Mouse (Mus musculus) hindbrain, embryonic 11.5 days (tissue): ENCODE data around the gene Tomm40. TPM values are rescaled to one million over a fixed set of nuclear protein-coding genes. Genes with fewer than 3 reads are reported as not detected.
"Not testable (repeated sequence)": the region's sequence is repeated elsewhere in the genome, so short reads cannot be mapped to it uniquely, and the experiment has no call there.

Experiments used
- ATAC-seq: fragments of 200-750 bp; cut with Nextera tagmentation; 2 replicates; pipeline ENCODE4 v1.8.0; 2017; ENCODE audit warnings: mild to moderate bottlenecking, moderate TSS enrichment, moderate library complexity; ENCODE audit not compliant: low FRiP score
- DNase-seq: peaks from one replicate; pipeline ENCODE4 v3.0.0-alpha.2; 2015; ENCODE audit warnings: low spot score
- H3K27ac ChIP-seq: fragments of 300-500 bp; sonication (generic); 2 replicates; pipeline ENCODE4 v1.5.1; 2014; ENCODE audit warnings: mild to moderate bottlenecking, low read depth, low read length
- H3K27me3 ChIP-seq: fragments of 300-500 bp; sonication (generic); 2 replicates; pipeline ENCODE4 v1.6.1; 2014; ENCODE audit warnings: mild to moderate bottlenecking, low read length, moderate library complexity, mixed read lengths; ENCODE audit not compliant: control insufficient read depth, insufficient read depth
- H3K36me3 ChIP-seq: fragments of 300-500 bp; sonication (generic); 2 replicates; pipeline ENCODE4 v1.6.1; 2014; ENCODE audit warnings: mild to moderate bottlenecking, low read length, moderate library complexity, mixed read lengths; ENCODE audit not compliant: control insufficient read depth, insufficient read depth
- H3K4me1 ChIP-seq: fragments of 300-500 bp; sonication (generic); replicated peaks from 2 replicates; pipeline ENCODE4 v1.6.1; 2014; ENCODE audit warnings: low read length, mixed read lengths; ENCODE audit not compliant: control insufficient read depth, insufficient read depth
- H3K4me2 ChIP-seq: fragments of 300-500 bp; sonication (generic); replicated peaks from 2 replicates; pipeline ENCODE4 v1.6.1; 2014; ENCODE audit warnings: mild to moderate bottlenecking, low read depth, low read length
- H3K4me3 ChIP-seq: fragments of 300-500 bp; sonication (generic); 2 replicates; pipeline ENCODE4 v1.5.1; 2014; ENCODE audit warnings: low read depth, low read length
- H3K9ac ChIP-seq: fragments of 300-500 bp; sonication (generic); 2 replicates; pipeline ENCODE4 v1.6.1; 2014; ENCODE audit warnings: low read depth, low read length
- H3K9me3 ChIP-seq: fragments of 300-500 bp; sonication (generic); 2 replicates; pipeline ENCODE4 v1.6.1; 2016; ENCODE audit warnings: low read length; ENCODE audit not compliant: control insufficient read depth
- WGBS: fragments of 180-500 bp; shearing (Covaris S2); extraction: QIAGEN DNeasy Blood & Tissue Kit; methylation state at CpG from one replicate; pipeline ENCODE4 v1.1.7; 2014; 5-methylcytosine and 5-hydroxymethylcytosine counted together
- polyA plus RNA-seq: library from polyadenylated mRNA; unstranded; fragments of >200 nt; fragmentation: Nextera tagmentation; extraction: Ambion mirVana; gene quantifications from 2 replicates; pipeline ENCODE4 v1.2.1, GENCODE M21; 2014

The Tomm40 gene
- polyA plus RNA-seq, 1 experiment from 2014 or later = 113 TPM

- 92% methylated on average over 10 of the region's 10 CpGs for WGBS
- Histone ChIP-seq H3K27ac (no peak overlapping the region), H3K27me3 (no peaks in the 10 kb centered on the region), H3K9me3 (no peaks in the 10 kb centered on the region), H3K4me2 (no peak overlapping the region), H3K9ac (no peak overlapping the region), H3K4me3 (no peak overlapping the region), H3K36me3 (no peaks in the 10 kb centered on the region), H3K4me1 (no peaks in the 10 kb centered on the region)
- DNase-seq (no peak), ATAC-seq (no peak)
These were observed 27.1 kb downstream of the Tomm40 start for GRCm38 (mm10) chr7:19688101-19688500.

- H3K4me1 ChIP-seq, H3K27ac ChIP-seq, ATAC-seq, H3K9me3 ChIP-seq, H3K27me3 ChIP-seq, H3K36me3 ChIP-seq, H3K4me2 ChIP-seq, H3K9ac ChIP-seq, DNase-seq, H3K4me3 ChIP-seq: not testable (repeated sequence)
- WGBS = 77% methylated on average over 8 of the region's 8 CpGs
These were observed 28.2 kb downstream of the Tomm40 start for GRCm38 (mm10) chr7:19686927-19687583.

GRCm38 (mm10) chr7:19686521-19686920 is 28.7 kb downstream of the Tomm40 start:
- Histone ChIP-seq H3K9ac (no peak overlapping the region), H3K4me2 (no peak overlapping the region), H3K36me3 (no peaks in the 10 kb centered on the region), H3K27me3 (no peaks in the 10 kb centered on the region), H3K27ac (no peak overlapping the region), H3K9me3 (no peaks in the 10 kb centered on the region), H3K4me3 (no peak overlapping the region), H3K4me1 (no peaks in the 10 kb centered on the region)
- ATAC-seq = no peak
- WGBS = 90% methylated on average over 6 of the region's 6 CpGs
- no peak for DNase-seq

- H3K36me3 ChIP-seq = no peaks in the 10 kb centered on the region
- 63% methylated on average over 4 of the region's 4 CpGs for WGBS
- H3K4me1 ChIP-seq = no peaks in the 10 kb centered on the region
- H3K4me3 ChIP-seq = no peak overlapping the region
- ATAC-seq = no peak
- H3K4me2 ChIP-seq = no peak overlapping the region
- no peaks in the 10 kb centered on the region for H3K27me3 ChIP-seq
- no peaks in the 10 kb centered on the region for H3K9me3 ChIP-seq
- H3K27ac ChIP-seq = no peak overlapping the region
- no peak overlapping the region for H3K9ac ChIP-seq
- DNase-seq = no peak
These were observed 29.9 kb downstream of the Tomm40 start for GRCm38 (mm10) chr7:19685374-19685773.

- no peak overlapping the region for H3K4me2 ChIP-seq
- H3K27ac ChIP-seq = no peak overlapping the region
- H3K36me3 ChIP-seq = no peaks in the 10 kb centered on the region
- 83% methylated on average over 6 of the region's 6 CpGs for WGBS
- DNase-seq (no peak), ATAC-seq (no peak)
- H3K4me1 ChIP-seq = no peaks in the 10 kb centered on the region
- no peaks in the 10 kb centered on the region for H3K27me3 ChIP-seq
- H3K4me3 ChIP-seq = no peak overlapping the region
- no peaks in the 10 kb centered on the region for H3K9me3 ChIP-seq
- H3K9ac ChIP-seq = no peak overlapping the region
These were observed 31.5 kb downstream of the Tomm40 start for GRCm38 (mm10) chr7:19683771-19684201.

GRCm38 (mm10) chr7:19682979-19683378 is 32.3 kb downstream of the Tomm40 start:
- WGBS = 87% methylated on average over 3 of the region's 3 CpGs

GRCm38 (mm10) chr7:19681202-19681694 is 34.0 kb downstream of the Tomm40 start, which contains the start of the genes Gm44805 and Apoc4:
TSS of gene Gm44805 (minus strand) at chr7:19681423.
TSS of gene Apoc4 (minus strand) at chr7:19681479.
- ATAC-seq = no peak

More at GRCm38 (mm10) chr7:19682979-19683378, 32.3 kb downstream of the Tomm40 start:
- ATAC-seq (no peak), DNase-seq (no peak)
- Histone ChIP-seq H3K4me3 (no peak overlapping the region), H3K9me3 (no peaks in the 10 kb centered on the region), H3K36me3 (no peaks in the 10 kb centered on the region), H3K9ac (no peak overlapping the region), H3K4me1 (no peaks in the 10 kb centered on the region), H3K27me3 (no peaks in the 10 kb centered on the region), H3K27ac (no peak overlapping the region), H3K4me2 (no peak overlapping the region)

GRCm38 (mm10) chr7:19680702-19681101 is 34.5 kb downstream of the Tomm40 start:
- no peak for ATAC-seq
- WGBS = 80% methylated on average over 2 of the region's 2 CpGs
- DNase-seq = no peak

More at GRCm38 (mm10) chr7:19681202-19681694, 34.0 kb downstream of the Tomm40 start, which contains the start of the genes Gm44805 and Apoc4:
- WGBS = 72% methylated on average over 8 of the region's 8 CpGs
- H3K4me1 ChIP-seq = no peaks in the 10 kb centered on the region
- no peaks in the 10 kb centered on the region for H3K27me3 ChIP-seq
- no peak within 1 kb of the TSS for H3K9ac ChIP-seq
- no peak within 1 kb of the TSS for H3K27ac ChIP-seq
- no peak for DNase-seq
- H3K4me2 ChIP-seq = no peak within 1 kb of the TSS
- no peak within 1 kb of the TSS for H3K4me3 ChIP-seq
- H3K9me3 ChIP-seq = no peaks in the 10 kb centered on the region
- no peaks in the 10 kb centered on the region for H3K36me3 ChIP-seq

GRCm38 (mm10) chr7:19678901-19679300 is 36.3 kb downstream of the Tomm40 start:
- H3K9ac ChIP-seq = no peak overlapping the region
- H3K4me2 ChIP-seq = no peak overlapping the region
- no peaks in the 10 kb centered on the region for H3K36me3 ChIP-seq
- H3K4me1 ChIP-seq = no peaks in the 10 kb centered on the region
- WGBS = 92% methylated on average over 3 of the region's 3 CpGs
- no peaks in the 10 kb centered on the region for H3K9me3 ChIP-seq
- no peak overlapping the region for H3K27ac ChIP-seq
- DNase-seq (no peak), ATAC-seq (no peak)
- H3K27me3 ChIP-seq = no peaks in the 10 kb centered on the region
- no peak overlapping the region for H3K4me3 ChIP-seq

More at GRCm38 (mm10) chr7:19680702-19681101, 34.5 kb downstream of the Tomm40 start:
- Histone ChIP-seq H3K27me3 (no peaks in the 10 kb centered on the region), H3K9me3 (no peaks in the 10 kb centered on the region), H3K27ac (no peak overlapping the region), H3K4me1 (no peaks in the 10 kb centered on the region), H3K4me3 (no peak overlapping the region), H3K4me2 (no peak overlapping the region), H3K36me3 (no peaks in the 10 kb centered on the region), H3K9ac (no peak overlapping the region)
